Mouse (Mus musculus): ENCODE results near the gene Zhx3. TPM values are rescaled to one million over a fixed set of nuclear protein-coding genes. Genes with fewer than 3 reads are reported as not detected.

Gene Zhx3
- total and polyA plus RNA-seq, 3 experiments = 20.3 to 103 (median 54.7) TPM

DNA sequence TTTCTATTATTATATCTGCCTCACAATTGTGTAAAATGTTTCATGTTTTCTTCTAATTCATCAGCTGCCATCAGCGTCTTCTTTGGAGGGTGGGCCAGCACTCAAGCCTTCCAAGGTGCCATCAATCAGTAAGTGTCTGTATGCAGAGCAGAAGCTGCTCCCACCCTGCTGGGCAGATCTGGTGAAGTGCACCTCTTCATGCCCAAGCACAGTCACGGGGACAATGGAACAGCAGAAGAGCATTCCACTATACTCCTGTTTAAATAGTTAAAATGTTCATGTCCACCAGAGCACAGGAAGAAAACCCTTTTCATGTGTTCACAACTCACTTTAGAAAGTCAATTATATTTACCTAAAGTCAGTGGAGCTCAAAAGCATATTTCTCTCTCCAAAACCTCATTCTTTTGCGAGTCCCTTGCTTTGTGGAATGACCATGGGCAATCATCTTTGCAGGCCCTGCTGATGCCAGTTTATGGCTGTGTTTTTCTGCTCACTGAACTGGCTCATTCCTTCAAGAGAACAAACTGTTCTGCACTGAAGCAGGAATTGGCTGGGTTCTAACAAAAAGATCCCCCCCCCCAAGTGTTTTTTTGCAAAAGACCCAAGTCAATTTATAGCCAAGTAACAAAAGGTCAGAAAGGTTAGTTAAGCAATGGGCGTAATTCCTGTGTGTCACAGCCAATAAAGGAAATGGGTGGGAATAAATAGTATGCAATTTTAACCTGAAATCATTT, 67.8 kb downstream of the Zhx3 start:
- DNase-seq = no peak

DNA sequence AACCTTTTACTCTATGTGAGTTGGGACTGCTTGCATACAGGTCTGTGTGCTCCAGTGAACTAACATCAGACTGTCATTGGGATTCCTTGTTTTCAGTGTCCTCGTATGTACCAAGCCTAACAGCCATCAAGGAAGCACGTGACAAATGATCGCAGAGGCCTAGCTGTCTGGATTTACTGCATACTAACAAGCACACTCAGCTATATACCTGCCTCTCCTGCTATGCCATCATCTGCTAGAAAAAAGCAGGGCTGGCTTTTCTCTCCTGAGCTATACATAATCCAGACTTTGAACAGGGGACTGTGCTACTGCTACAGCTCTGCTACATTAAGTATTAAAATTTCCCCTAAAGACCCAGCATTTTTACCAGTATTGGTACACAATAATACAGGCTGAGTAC, 70.5 kb downstream of the Zhx3 start:
- DNase-seq = no peak

DNA sequence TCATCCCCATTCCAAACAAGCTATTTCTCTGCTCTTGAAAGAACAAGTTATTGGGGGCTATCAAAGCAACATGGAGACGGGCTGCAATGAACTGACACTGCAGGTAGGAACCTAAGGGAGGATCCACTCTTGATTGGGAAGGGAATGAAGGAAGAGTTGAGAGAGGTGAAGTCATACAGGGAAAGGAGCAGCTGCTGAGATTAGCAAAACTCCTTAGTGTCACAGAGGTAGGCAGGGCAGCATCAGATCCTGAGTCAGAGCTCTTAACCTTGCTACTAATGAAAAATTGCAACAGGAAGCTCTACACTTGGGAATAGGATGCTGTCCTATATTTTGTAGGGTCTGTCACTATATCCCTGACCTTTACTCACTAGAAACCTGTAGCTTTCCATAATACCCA, 71.8 kb downstream of the Zhx3 start:
- DNase-seq = no peak

DNA sequence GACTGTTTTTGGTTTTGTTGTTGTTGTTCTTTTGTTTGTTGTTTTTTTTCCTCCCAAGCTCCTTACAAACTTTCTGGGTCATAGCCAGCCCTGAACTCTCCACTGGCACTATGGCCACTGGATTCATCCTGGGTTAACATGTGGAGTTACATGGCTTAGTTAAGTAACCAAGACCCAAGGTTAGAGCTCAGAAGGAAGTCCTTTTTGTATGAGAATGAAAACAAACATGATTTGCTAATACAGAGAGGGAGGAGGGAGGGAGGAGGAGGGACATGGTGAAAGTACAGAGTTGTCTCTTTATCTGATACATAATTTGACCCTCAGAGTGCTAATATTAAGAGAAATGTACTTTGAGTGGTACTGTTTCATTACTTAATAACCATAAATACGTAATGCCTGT, 74.6 kb downstream of the Zhx3 start:
- no peak for DNase-seq

DNA sequence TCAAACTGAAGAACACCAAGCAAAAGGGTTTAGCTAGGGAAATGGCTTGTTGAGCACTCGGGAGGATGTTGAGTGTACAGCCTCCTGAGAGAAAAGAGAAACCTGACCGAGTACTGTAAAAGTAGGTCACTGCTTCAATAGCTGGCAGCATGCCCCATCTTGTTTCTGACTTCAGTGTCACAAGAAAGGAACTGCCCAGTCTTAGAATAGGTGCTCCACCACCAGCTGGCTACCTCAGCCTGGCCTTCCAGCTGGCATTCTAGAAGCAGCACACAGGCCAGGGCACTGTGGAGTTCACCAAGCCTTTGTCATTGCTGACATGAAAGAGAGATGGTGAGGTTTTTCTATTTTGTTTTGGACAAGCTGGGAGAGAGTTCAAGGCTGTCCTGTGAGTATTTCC, 75.8 kb downstream of the Zhx3 start:
- DNase-seq = peak; percentile 82

DNA sequence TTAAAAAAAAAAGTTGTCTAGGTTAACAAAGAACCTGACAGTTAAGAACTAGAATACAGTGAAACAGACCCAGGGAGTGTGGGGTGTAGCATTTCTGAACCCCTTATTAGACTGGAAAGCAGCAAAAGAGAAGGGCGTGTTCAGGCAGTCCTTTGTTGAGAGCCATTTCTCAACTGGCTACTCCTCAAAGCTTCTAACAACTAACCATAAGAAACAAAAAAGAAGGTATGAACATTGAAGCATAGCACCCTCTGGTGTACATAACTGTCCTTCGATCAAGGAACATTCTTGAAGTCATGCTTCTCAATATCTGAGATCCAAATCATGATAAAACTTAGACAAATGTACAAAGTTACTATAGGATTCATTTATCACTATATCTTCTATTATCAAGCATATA, 79.7 kb downstream of the Zhx3 start:
- no peak for DNase-seq

DNA sequence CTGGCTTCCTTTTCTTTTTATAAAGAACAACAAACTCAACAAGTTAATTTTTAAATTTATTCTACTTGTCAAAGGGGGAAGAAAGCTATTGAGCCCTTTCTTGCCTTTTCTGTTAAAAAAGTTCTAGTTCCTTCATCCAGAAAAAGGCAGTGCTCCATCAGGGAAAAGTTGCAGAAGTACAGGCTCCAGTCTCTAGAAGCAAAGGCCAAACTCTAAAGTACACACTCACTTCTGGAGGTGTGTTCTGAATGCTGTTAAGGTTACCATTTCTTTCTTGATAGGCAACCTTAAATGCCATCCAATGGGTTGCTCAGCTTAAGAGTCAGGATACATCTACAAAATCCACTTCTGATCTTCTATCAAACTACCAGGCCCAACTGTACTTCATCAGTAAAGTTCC, 83.1 kb downstream of the Zhx3 start:
- DNase-seq = no peak

DNA sequence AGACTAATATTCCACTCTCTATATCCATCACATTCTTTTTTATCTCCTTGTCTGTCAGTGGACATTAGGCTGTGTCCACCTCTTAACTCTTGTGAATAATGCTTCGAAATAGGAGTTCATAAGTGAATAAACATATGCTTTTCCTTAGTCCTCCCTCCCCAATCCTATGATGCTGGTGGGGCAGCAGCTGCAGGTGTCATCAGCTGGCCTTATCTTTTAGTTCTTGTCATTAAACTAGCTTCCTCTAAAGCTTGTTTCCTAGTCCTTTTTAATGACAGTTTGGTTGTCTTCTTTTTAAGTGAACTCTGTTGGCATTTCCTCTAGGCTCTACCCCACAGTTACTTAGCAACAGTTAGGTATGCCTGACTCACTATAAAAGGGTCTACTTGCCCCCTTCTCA, 83.8 kb downstream of the Zhx3 start:
- DNase-seq = no peak

DNA sequence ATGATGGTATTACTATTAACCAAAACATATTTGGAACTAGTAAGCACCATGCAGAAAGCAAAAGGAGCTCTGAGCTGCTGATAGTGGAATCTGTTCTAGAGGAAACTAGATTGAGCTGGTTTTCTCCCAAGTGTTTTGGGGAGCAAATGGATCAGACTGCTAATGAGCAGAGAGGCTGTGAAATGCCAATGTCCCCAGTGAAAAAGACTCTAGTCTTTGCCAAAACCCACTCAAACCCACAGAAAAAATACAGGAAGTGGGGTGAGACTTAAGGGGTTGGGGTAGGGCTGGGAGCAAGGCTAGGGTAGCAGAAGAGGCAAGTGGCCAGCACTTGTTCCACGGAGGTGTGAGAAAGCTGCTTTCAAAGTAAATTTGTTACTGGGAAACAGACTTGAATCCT, 86.5 kb downstream of the Zhx3 start:
- no peak for DNase-seq

DNA sequence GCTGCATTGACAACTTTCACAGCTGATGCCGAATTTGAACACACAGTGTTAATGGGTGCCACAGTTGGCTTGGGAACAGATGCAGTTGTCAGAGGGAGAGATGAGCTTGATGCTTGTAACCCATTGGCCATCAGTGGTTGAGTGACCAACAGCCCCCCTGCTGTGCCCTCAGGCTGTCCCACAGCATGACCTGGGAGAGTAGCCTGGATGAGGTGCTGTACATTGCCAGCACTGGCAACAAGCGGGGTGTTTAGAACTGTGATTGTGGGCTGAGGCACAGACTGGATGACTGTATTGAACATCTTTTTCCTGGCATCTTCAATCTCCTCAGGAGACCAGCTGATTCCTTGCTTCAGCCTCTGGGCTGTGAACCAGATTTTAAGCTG, 92.0 kb downstream of the Zhx3 start:
- no peak for DNase-seq

DNA sequence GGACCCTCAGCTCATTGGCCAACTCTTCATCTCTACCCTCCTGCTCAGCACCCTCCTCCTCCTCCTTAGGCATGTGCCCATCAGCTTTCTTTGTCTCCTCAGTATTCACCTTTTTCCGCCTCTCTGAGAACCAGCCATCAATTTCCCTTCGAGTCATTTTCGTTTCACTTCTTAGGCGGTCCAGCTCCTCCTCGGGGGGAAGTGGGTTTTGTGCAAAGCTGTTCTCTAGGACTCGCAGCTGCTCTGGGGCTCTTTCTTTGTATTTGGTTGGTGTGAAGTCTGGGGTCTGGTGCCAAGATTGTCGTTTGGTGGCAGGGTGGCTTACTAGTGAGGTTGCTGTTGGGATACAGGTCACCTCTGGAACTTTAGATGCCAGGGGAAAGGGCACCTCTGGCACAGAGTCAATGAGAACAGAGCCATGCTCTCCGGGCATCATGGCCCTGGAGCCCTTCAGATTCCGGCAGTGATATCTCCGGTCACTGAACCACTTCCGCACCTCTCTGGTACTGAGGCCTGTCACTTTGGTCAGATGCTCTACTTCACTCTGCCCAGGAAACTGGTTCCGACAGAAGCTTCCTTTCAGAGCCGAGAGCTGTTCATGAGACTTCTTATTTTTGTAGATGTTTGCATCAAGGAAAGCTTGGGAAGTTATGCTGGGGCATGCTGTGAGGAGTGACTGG, 92.5 kb downstream of the Zhx3 start:
- DNase-seq = no peak

DNA sequence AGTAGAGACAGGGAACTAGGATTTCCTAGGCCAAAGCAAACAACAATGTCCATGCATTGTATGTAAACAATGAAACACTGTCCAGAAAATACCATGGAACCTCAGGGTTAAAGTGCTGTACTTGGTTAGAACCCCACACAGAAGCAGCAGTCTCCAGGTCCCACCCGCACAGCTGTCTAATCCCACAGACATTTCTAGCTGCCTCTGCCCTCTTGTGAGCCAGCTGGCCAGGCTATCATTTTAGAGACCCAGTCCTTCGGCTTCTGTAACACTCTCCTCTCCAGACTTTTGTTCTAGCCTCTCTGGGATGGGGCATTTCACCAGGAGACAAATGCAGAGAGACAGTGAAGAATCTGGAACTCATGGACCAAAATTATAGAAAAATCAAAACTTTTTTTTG, 94.8 kb downstream of the Zhx3 start:
- DNase-seq = no peak

DNA sequence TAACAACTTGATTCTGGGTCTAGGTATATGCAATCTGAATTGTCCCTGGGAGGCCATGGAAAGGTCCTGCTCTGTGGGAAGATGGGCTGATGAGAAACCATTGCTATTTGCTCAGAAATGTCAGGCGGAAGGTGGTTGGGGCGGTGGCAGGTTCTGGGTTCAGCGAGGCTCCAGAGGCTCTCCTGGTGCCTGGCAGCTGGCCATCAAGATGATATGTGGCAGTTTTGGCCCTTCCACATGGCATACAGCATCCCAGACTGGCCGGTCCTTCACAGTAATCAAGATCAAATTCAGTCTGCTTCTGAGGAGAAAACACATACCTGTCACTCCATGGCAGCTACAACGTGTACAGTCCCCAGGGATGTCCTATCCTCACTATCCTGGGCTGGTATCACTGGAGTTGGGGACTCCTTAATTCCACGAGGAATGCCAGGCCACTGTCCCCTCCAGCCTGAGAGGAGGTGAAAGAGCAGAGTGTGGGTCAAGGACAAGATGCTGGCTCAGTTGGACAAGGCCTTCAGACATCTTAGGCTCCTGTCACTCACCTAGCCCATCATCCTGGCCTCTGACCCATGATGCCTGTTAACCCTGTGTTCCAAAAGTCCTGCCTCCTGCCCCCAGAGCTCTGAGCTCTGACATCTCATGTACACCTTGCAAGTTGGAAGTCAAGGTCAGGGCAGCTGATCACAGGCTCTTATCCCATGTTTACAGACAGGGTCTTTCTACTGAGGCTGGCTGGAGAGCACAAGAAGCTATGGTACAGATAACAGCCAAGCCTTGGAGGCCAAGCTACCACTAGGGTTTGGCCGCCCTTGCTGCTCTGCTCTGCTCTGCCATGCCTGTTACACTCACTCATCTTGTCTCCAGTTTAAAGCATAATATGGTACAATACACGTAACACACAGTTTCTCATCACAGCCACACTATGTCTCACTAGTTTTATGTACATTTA, 101.2 kb downstream of the Zhx3 start:
- no peak for DNase-seq

DNA sequence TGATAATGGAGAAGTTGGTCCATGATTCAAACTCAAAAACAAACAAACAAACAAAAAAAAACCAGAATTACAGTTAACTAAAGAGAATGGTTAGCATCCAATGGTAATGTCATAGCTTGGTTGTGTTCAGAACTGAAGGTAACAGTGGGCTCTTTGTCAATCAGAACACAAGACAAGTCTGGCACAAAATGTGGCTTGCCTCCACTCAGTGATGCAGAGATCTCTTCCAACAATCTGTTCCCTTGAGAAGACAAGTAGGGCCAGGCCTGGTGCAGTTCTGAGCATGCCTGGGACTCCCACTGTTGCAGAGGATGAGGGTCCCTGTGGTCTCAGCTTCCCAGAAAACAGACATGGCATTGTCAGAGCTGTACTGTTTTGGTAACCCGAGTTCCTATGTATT, 101.9 kb downstream of the Zhx3 start:
- DNase-seq = no peak

DNA sequence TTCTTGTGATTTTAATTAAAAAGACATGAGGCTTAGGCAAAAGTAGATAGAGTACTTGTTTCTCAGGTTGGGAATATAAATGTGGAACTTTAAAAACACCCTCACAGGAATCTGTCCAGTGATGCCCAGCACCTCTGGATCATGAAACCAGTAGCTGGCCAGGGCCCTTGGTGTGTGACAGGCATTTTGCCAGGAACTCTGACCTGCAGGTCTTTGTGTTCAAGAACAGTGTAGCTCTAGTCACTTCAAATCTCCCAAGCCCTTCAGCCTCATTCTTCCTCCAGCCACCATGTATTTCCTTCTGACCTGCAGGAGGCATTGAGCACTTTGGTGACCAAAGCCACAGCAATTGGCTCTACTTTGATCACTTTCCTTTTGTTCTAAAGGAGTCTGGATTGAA, 102.4 kb downstream of the Zhx3 start:
- DNase-seq = no peak

DNA sequence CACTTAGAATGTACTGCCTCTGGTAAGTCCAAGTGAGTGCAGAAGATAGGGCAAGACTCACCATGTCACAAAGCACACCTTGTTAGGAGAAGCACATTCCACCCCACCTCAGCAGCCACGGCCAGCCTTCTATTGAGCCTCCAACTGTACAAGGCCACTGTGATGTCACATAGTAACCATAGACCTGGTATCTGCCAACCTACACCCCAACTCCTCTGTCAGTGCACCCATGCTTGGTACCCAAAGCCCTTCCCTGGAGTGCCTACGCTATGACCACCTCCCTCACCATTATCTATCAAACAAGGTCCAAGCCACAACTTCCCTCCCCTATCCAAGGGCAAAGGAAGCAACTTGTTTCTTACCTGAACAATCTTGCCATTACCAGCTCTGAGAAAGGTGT, 103.8 kb downstream of the Zhx3 start:
- DNase-seq = no peak

DNA sequence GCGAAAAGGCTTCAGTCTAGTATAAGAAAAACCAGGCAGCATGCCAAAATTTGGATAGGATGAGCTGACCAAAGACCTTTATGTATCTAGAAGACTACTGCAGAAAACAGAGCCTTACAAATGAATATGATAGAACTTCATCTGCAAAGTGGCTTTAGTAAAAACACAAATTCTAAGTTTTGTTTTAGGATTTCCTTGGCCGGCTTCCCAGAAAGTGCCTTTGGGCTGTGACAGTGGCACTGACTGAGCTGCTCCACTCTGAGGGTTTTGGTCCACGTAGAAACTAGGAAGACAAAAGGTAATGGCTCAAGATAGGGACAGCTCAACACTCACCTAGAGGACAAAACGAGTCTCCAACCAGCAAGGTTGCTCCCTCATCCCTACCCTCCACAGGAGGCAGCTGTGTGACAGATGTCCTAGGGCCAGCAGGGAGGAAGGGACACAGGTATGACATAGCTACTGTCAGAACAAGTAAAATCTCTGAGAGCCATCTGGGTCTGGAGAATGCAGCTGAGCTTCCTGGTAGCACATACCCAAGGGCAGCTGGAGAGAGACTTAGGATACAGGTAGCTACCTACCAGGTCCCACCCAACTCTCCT, 104.6 kb downstream of the Zhx3 start:
- DNase-seq = no peak

DNA sequence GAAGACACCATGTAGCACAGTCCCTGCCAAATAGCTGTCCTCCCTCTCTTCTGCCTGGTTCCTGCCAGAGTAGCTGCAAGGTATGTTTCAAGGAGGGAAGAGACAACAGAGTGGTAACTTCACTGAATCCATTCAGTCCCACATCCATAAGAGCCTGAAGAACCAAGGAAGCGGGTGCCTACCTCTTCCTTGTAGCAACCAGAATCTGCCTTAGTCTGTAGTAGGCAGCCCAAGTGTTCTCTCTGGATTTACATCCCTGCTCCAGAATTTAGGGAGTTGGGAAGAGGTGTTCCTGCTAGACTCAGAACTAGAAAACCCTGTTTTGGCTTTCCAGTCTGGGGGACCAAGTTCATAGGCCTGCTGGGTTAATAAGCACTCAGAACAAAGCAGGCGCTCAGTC, 105.6 kb downstream of the Zhx3 start:
- DNase-seq = no peak

DNA sequence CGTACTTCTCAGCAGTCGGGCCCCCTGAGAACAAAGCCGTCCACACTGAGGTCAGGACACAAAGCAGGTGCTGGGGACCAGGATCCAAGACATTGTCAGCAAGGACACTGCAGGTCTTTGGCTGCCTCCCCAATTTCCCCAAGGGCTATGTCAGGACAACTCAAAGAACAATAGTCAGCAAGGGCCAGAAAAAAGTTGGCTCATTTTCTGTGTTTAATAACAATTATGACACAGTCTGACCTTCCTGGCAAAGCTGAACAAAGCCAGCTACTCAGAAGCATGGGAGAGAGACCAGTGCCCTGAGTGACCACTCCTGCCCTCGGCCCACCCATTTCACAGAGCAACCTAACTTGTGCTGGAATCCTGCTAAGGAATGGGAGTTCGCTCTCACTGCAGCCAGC, 106.4 kb downstream of the Zhx3 start:
- DNase-seq = peak; percentile 72

DNA sequence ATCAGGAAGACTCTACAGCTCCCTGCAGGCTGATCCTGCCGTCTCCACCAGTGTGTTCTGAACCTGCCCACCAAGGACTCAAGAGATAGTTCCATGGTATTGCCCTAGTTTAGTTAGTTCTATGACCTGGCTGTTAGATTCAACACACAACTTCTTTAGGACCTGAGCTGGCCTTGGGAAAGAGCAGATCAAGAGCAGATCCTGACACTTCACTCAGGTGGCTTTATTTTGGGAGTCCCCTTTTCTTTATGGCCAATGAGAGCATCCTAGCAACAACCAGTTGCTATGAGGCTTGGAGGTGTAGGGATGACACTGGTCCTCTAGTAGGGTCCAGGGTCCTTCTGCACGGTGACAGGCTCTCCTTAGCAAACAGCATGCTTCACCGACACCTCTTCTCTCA, 107.7 kb downstream of the Zhx3 start:
- no peak for DNase-seq

DNA sequence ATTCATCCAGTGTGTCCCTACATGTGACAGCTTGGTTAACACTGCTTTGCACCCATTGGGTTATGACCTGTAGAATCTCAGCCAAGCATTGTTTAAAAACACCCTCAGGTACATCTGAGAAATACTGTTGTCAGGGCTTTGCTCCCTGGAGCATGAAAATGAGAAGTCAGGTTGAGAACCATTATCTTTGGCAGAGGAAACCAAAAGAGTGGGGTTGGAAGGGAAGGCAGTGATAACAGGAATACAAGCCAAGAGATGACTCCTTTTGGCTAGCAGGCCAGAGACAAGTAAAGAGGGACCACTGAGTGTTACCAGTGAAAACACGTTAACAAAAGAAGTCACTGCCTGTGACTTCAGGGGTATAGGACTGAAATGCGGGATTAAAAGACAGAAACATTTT, 108.4 kb downstream of the Zhx3 start:
- DNase-seq = no peak

DNA sequence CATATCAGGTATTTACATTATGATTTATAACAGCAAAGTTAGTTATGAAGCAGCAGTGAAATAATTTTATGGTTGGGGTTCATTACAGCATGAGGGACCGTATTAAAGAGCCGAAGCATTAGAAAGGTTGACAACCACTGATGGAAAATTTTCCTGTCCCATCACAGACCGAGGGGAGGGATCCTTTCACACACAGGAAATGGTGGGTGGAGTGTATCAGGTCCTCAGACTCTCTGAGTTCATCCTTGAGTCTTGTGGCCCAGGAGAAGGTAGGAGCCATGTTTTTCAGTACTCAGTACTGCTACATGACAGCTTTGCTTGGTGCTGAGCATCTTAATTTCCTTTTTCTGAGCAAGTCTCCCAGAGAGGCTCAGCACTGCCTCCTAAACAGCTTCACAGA, 109.0 kb downstream of the Zhx3 start:
- DNase-seq = no peak

Measured in adrenal gland, adult 2 months (tissue).